Mouse (Mus musculus) intestine, embryonic 15.5 days (tissue): ENCODE measurements at regions not wholly inside any gene's neighbourhood (a gene's known extent, or its start where the extent isn't known, plus 50 kb on each side); places are given as distances from the start of the nearest gene placed in this dataset.

Experiments used
- ATAC-seq: fragments of 200-750 bp; cut with Nextera tagmentation; 2 replicates; pipeline ENCODE4 v1.8.0; 2017; ENCODE audit warnings: moderate TSS enrichment, moderate library complexity
- H3K27ac ChIP-seq: fragments of 300-500 bp; sonication (generic); 2 replicates; pipeline ENCODE4 v1.5.1; 2015; ENCODE audit warnings: mild to moderate bottlenecking, inconsistent platforms
- H3K27me3 ChIP-seq: fragments of 300-500 bp; sonication (generic); replicated peaks from 2 replicates; pipeline ENCODE4 v1.6.1; 2015; ENCODE audit warnings: inconsistent platforms
- H3K36me3 ChIP-seq: fragments of 300-500 bp; sonication (generic); 2 replicates; pipeline ENCODE4 v1.6.1; 2015; ENCODE audit warnings: inconsistent platforms
- H3K4me1 ChIP-seq: fragments of 300-500 bp; sonication (generic); replicated peaks from 2 replicates; pipeline ENCODE4 v1.6.1; 2015; ENCODE audit warnings: inconsistent platforms
- H3K4me2 ChIP-seq: fragments of 300-500 bp; sonication (generic); replicated peaks from 2 replicates; pipeline ENCODE4 v1.6.1; 2015; ENCODE audit warnings: mild to moderate bottlenecking, inconsistent platforms
- H3K4me3 ChIP-seq: fragments of 300-500 bp; sonication (generic); replicated peaks from 2 replicates; pipeline ENCODE4 v1.5.1; 2015; ENCODE audit warnings: inconsistent platforms
- H3K9ac ChIP-seq: fragments of 300-500 bp; sonication (generic); 2 replicates; pipeline ENCODE4 v1.6.1; 2015; ENCODE audit warnings: inconsistent platforms
- H3K9me3 ChIP-seq: fragments of 300-500 bp; sonication (generic); 2 replicates; pipeline ENCODE4 v1.6.1; 2016; ENCODE audit warnings: inconsistent platforms
- WGBS: fragments of 180-500 bp; shearing (Covaris S2); methylation state at CpG from one replicate; pipeline ENCODE4 v1.1.7; 2015; 5-methylcytosine and 5-hydroxymethylcytosine counted together

DNA sequence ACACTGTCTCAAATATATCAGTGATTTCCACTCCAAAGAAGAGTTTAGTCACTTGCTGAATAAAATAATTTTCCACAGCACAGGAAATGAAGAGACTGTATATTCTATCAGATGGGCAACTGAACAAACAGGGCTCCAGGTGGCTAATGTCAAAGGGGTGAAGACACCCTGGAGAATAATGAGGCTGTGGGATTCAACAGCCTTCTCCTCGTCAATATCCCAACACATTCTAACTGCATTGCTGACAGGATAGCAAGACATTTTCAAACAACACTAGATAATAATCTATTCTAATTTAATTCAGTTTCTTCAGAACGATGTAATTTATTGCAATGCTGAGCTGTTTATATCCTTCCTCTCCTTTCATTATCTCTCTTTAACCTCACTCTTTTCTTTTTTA is 134.4 kb upstream of the Klhl13 start:
- H3K4me1 ChIP-seq: no peaks in the 10 kb centered on the region
- no peak overlapping the region for H3K27ac ChIP-seq
- 41% methylated on average over 2 of the region's 2 CpGs for WGBS
- no peak overlapping the region for H3K4me2 ChIP-seq
- H3K9ac ChIP-seq: no peak overlapping the region
- H3K9me3 ChIP-seq: no peaks in the 10 kb centered on the region
- no peaks in the 10 kb centered on the region for H3K36me3 ChIP-seq
- no peak for ATAC-seq
- H3K4me3 ChIP-seq: no peak overlapping the region
- H3K27me3 ChIP-seq: no peaks in the 10 kb centered on the region

DNA sequence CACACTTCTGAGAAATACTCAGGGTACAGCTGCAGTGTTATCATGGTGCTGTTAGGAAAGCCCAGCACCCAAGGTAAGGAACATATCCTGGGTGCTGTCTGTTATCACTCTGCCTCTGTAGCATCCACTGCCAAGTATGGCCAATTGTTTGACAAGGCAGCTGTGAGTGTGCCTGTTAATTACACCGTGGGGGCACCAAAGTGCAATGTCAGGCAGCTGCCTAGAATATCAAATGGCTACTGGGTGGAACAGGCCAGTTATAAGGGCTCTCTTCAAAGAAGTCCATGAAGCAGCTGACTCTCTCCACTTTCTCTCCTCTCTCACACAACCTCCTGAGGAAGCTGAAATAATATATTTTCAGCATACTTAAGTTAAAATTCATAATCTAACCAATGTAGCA is 130.3 kb upstream of the Klhl13 start:
- no peaks in the 10 kb centered on the region for H3K4me1 ChIP-seq
- ATAC-seq: no peak
- WGBS: 17% methylated on average over 1 of the region's 1 CpGs
- no peaks in the 10 kb centered on the region for H3K9me3 ChIP-seq
- H3K9ac ChIP-seq: no peak overlapping the region
- no peak overlapping the region for H3K27ac ChIP-seq
- H3K27me3 ChIP-seq: no peaks in the 10 kb centered on the region
- no peaks in the 10 kb centered on the region for H3K36me3 ChIP-seq
- no peak overlapping the region for H3K4me3 ChIP-seq
- H3K4me2 ChIP-seq: no peak overlapping the region

DNA sequence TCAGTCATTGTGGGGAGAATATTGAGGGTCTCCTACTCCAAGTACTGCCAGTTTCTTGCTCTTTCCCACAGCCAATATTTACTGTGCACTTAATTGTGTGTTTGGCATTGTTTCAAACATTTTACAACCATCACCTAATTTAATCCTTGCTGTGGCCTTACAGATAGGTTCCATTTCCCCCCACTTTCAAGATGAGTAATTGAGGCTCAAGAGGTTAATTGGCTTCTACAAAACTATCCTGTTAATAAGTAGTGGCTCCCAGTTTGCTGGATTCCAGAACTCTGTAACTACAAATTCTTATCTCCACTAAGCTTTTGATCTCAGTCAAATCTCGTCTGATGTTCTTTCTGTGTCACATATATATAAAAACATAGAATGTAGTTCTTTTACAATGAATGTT is 112.0 kb upstream of the Klhl13 start:
- no peaks in the 10 kb centered on the region for H3K36me3 ChIP-seq
- no peaks in the 10 kb centered on the region for H3K9me3 ChIP-seq
- no peak overlapping the region for H3K9ac ChIP-seq
- WGBS: 70% methylated on average over 1 of the region's 1 CpGs
- H3K27me3 ChIP-seq: no peaks in the 10 kb centered on the region
- no peak overlapping the region for H3K4me2 ChIP-seq
- ATAC-seq: no peak
- no peak overlapping the region for H3K27ac ChIP-seq
- no peak overlapping the region for H3K4me3 ChIP-seq
- H3K4me1 ChIP-seq: no peaks in the 10 kb centered on the region

DNA sequence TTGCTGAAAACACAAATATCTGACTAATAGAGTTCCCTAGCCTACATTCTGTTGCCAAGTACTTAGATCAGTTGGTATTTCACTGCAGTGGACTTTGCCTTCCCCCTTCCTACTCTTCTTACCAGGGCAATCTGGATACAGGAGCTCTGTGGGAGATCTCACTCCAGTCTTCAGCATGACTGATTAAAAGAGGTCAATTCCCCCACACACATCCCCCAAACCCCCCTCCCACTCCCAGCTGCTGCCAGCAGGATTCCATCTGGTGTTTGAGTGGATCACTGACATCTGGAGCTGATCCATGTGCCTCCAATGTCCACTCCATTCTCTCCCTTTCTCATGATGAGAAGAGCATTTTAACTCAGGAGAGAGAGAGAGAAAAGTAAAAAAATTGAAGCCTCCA is 101.1 kb upstream of the Klhl13 start:
- Histone ChIP-seq H3K9ac (no peak overlapping the region), H3K4me1 (no peaks in the 10 kb centered on the region), H3K4me3 (no peak overlapping the region), H3K27me3 (no peaks in the 10 kb centered on the region), H3K27ac (no peak overlapping the region), H3K4me2 (no peak overlapping the region), H3K36me3 (no peaks in the 10 kb centered on the region), H3K9me3 (no peaks in the 10 kb centered on the region)
- ATAC-seq: no peak

DNA sequence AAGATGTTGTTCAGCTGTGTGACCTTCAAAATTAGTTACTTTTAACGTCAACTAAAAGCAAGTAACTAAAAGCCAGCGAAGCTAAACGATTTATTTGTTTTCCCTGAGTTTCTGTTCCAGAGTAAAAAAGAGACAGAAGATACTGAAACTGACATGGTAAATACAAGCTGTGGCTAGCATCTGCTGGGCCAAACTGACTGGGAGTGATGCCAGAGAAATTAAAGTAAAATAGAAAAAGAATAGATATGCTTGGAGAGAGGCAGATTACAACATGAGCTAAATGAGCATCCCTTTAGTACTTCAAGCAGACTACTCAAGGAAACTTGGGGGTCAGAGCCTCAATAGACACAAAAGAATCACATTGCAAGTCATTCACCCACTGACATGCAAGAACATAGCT is 88.7 kb upstream of the Klhl13 start:
- H3K4me2 ChIP-seq: no peak overlapping the region
- H3K27ac ChIP-seq: no peak overlapping the region
- no peaks in the 10 kb centered on the region for H3K4me1 ChIP-seq
- no peaks in the 10 kb centered on the region for H3K27me3 ChIP-seq
- H3K4me3 ChIP-seq: no peak overlapping the region
- H3K9ac ChIP-seq: no peak overlapping the region
- no peaks in the 10 kb centered on the region for H3K9me3 ChIP-seq
- 62% methylated on average over 3 of the region's 3 CpGs for WGBS
- H3K36me3 ChIP-seq: no peaks in the 10 kb centered on the region
- no peak for ATAC-seq

DNA sequence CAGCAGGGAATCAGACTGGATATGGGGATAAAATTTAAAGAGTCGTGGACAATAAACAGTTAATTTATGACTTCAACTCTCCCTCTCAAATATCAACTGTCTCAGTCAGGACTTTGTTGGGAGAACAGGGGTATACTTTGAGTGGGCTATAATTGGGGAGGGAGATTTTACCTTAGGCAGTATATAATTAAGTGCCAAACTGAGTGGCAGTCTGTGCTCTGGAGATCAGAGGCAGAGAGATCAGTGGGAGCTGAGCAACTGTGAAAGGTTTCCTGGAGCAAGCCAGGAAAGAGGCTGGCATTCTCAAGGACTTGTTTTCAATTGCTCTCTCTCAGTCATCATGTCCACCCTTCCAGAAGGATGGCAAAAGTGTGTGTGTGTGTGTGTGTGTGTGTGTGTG is 57.9 kb upstream of the Klhl13 start:
- Histone ChIP-seq H3K4me1 (no peaks in the 10 kb centered on the region), H3K9ac (no peak overlapping the region), H3K36me3 (no peaks in the 10 kb centered on the region), H3K9me3 (no peaks in the 10 kb centered on the region), H3K4me3 (no peak overlapping the region), H3K27me3 (no peaks in the 10 kb centered on the region), H3K4me2 (no peak overlapping the region), H3K27ac (no peak overlapping the region)
- ATAC-seq: no peak
- 66% methylated on average over 1 of the region's 1 CpGs for WGBS

DNA sequence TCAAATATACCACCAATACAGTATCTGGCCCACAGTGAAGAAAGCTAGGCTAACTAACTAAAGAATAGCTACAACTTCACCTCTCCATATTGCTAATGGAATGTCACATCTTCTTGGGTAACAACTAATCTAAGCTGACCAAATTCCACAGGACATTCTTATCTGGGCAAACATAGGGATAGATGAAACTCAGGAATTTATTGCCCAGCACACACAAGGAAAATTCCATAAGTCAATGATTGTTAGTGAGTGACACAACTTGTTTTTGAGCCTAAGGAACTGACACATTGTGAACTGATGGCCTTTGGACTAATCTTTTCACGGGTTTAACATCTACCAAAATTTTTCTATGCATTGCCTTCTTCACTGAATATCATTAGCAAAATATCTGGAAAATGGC is 52.6 kb upstream of the Klhl13 start:
- Histone ChIP-seq H3K4me1 (no peaks in the 10 kb centered on the region), H3K27ac (no peak overlapping the region), H3K4me2 (no peak overlapping the region), H3K9me3 (no peaks in the 10 kb centered on the region), H3K4me3 (no peak overlapping the region), H3K9ac (no peak overlapping the region), H3K36me3 (no peaks in the 10 kb centered on the region), H3K27me3 (no peaks in the 10 kb centered on the region)
- WGBS: 42% methylated on average over 1 of the region's 1 CpGs
- peak; percentile 59 for ATAC-seq
